Mouse (Mus musculus): ENCODE measurements around the gene Riox2. TPM values are rescaled to one million over a fixed set of nuclear protein-coding genes. Genes with fewer than 3 reads are reported as not detected.
"Not testable (repeated sequence)": the region's sequence is repeated elsewhere in the genome, so short reads cannot be mapped to it uniquely, and the experiment has no call there.

Gene Riox2
- total RNA-seq (2021): 10 to 100 TPM; 15.9 to 16.0 TPM

- DNase-seq: peak; percentile 83
- intact Hi-C loops (cut with DNase I): no loop called here
Measured at GRCm38 (mm10) chr16:59471637-59472278, at the start of gene Riox2. Gene Riox2 (plus strand): TSS chr16:59471775.

GRCm38 (mm10) chr16:59427960-59428359 lies 43.6 kb upstream of the Riox2 start:
- intact Hi-C loops (cut with DNase I): no loop called here
- no peak for DNase-seq

- intact Hi-C loops (cut with DNase I): no loop called here
- DNase-seq: no peak
Measured at GRCm38 (mm10) chr16:59433181-59433580, 38.4 kb upstream of the Riox2 start.

- DNase-seq: no peak
- intact Hi-C loops (cut with DNase I): no loop called here
Measured at GRCm38 (mm10) chr16:59444880-59445559, 26.6 kb upstream of the Riox2 start.

DNA sequence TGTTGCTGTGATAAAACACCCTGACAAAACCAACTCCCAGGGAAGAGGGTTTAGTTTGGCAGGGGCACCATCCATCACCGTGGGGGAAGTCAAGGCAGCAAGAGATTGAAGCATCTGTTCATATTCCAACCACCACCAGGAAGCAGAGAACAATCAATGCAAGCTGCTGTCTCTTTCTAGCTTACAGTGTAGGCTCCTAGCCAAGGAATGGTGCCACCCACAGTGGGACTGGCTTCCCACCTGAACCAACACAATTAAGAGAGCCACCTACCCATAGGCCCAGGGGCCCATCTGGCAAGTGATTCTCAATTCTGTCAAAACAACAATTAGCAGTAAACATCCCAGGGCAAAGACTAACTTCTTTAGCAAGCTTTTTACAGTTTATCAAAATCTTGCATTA lies 23.4 kb upstream of the Riox2 start:
- DNase-seq: peak; percentile 4
- intact Hi-C loops (cut with DNase I): no loop called here

- intact Hi-C loops (cut with DNase I): no loop called here
- DNase-seq: no peak
Measured at GRCm38 (mm10) chr16:59449092-59449491, 22.5 kb upstream of the Riox2 start.

DNA sequence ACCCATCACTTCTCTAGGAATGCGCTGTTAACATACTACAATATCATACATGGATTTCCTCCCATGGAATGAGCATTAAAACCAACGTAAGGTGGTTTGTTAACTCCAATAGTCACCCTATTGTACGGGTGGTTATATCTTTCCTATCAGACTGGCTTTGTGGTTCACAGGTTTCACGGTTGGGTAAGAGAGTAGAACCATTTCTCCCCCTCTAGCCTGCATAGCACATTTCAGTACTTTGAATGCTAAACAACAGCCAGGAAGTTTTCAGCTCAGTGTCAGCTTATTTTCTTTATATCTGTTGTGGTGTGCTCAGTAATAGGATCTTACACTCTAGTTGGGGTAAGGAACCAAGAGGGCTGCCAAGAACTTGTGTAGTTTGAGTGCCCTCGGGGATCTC lies 19.8 kb upstream of the Riox2 start:
- intact Hi-C loops (cut with DNase I): no loop called here
- no peak for DNase-seq

DNA sequence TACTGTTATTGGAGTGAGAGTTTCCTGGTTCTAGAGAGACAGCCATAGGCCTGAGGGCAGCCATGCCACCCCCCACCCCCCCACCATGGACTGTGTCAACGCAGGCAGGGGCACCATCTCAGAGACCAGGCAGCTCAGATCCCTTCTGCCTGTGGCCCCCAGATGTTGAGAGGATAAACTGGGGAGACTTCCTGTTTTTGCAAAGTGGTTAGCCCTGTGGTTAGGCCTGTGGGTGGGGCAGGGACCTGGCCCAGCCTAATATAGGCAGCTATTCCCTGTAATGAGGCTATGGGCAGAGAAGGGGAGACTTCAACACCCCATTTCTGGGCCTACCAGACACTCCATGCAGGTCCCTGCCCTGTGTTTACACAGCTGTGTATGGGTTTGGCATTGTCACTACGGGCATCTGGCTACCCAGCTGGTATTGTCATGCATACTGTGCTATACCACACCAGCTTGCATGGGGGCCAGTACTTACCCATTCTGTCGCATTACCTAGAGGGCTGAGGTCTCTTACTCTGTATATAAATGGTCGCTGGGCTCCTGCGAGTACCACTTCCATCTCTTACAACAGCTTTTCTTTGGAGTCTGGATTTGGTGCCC lies 12.2 kb upstream of the Riox2 start:
- DNase-seq; intact Hi-C loops (cut with DNase I): not testable (repeated sequence)

DNA sequence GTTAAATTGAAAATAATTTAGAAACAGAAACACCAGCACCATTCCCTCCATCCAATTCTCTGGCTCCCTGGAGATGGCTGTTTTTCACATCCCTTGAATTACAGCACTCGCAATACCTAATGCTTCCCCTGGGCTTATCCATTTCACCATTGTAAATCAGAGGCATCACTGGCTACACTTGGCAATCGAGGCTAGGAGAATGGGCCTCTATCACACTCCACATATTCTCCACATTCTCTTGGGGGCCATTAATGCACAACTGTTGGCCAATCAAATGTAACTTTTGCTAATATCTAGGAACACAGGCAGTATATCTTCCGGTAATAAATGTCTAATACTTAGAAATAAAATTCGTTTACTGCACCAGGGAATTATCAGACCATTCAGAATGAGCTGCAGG lies 8.0 kb upstream of the Riox2 start:
- DNase-seq: no peak
- intact Hi-C loops (cut with DNase I): no loop called here

GRCm38 (mm10) chr16:59463973-59464372 lies 7.6 kb upstream of the Riox2 start:
- no peak for DNase-seq
- intact Hi-C loops (cut with DNase I): no loop called here

DNA sequence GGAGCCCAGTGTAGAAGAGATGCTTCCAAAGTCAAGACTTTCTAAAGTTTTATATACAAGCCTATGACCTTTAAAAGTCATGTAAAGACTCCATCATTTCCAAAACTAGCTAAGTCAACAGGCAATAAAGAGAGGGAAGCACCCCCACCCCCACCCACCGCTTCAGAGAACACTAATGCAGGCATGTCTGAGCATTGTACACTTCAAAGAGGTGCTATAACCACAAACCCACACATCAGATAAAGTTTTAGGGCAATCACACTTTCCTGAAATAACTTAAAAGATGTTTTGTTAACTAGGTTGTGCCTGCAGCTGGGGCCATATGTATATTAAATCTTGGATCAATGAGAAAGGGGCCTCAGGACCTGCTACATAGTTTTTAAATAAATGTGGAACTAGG lies 1.7 kb upstream of the Riox2 start:
- no peak for DNase-seq
- intact Hi-C loops (cut with DNase I): no loop called here

DNA sequence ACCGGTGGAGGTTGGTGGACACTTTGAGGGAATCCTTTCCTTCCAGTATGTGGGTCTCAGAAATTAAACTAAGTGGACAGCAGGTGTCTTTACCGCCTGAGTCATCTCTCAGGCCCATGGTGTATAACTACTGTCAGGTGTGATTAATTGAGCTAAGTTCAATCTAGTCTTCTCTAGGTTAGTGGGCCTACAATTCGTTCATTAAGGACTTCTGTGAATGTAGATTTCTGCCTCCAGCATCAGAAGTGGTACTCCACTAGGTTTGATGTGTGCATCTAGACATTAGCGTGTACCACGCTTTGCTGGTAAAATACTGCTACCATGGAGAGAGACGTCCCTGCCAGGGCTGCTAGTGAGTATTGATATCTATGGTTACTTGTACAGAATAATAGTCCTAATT lies 971 bp downstream of the Riox2 start:
- intact Hi-C loops (cut with DNase I): no loop called here
- no peak for DNase-seq

DNA sequence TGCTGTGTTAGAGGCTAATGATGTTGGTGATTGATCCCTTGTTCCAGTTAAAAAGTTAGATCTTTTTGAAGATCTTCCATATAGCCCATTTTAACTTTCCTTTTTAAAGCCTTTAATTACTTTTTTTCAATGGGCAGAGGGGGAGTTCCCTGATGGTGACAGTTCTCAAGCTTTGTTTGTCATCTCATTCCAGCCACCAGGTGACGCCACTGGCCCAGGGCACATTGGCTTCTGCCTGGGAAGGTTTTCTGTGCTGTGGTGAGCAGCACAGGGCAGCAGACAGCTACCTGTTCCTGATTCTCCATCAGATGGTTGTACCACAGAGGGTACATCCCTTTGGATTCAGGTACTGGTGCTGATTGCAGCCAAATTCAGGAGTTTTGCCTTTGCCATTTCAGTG lies 3.2 kb downstream of the Riox2 start:
- intact Hi-C loops (cut with DNase I): loop anchor here (2.0 kb wide), 1 partner anchor 142 kb away; no protein-coding TSS in a partner anchor
- DNase-seq: peak; percentile 71

DNA sequence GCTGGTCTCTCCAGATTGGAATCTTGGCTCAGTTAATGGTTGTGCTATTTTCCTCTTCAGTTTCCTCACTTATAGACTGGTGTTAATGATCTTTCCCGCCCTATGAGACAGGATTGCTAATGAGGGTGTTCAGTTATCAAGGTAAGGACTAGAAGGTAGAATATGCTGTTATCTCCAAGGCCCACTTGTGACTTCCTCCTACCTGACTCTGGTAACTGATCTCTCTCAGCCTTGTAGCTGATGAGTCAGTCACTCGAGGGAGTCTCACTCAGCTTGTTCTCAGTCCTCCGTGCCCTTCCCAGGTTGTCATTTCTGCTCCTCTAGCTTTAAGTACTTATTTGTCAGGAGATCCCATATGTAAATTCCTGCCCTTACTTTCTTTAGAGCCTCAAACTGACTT lies 6.4 kb downstream of the Riox2 start:
- intact Hi-C loops (cut with DNase I): no loop called here
- DNase-seq: no peak

- DNase-seq: no peak
- intact Hi-C loops (cut with DNase I): no loop called here
Measured at GRCm38 (mm10) chr16:59487239-59487638, 15.7 kb downstream of the Riox2 start.

DNA sequence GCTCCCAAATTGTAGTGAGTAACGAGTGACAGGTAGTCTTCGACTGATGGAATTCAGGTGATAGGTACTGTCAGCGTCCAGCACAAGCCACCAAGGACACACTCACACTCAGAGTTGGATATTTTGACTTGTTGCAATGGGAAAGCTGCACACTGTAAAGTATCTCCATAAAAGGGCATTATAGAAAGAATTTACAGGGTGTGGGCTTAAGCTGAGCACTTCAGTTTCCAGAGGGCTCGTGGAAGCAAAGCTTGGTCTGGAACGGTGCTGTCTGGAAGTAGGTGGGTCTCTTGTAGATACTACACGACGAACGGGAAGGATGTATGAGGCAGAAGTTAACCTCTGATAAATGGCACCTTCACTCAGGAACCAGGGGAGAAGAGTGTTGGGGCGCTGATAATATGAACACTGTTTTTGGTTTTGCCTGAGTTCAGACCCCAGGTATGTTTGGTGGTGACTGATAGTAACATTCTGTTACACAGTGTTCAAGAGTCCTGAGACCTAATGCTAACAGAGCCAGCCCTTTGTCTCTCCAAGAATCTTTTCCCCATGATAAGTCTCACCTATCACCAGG lies 16.5 kb downstream of the Riox2 start:
- intact Hi-C loops (cut with DNase I): no loop called here
- no peak for DNase-seq

DNA sequence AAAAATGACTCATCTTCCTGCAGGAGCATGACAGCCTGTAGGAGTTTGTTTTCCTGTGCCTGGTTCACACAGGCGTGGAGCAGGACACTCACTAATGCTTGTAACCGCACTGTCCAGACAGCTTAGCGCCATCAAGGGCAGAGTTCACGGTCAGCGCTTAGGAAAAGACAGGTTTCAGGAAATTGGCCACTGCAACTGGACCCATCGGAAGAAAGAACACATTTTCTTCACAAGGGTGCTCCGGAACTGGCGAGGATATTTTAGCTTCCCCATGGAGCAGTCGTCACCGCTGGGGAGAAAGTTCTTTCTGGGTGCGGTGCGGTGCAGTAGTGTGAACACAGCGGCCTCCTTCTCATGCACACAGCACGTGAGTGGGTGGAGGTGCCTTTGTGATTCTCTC lies 21.6 kb downstream of the Riox2 start:
- intact Hi-C loops (cut with DNase I): no loop called here
- no peak for DNase-seq

DNA sequence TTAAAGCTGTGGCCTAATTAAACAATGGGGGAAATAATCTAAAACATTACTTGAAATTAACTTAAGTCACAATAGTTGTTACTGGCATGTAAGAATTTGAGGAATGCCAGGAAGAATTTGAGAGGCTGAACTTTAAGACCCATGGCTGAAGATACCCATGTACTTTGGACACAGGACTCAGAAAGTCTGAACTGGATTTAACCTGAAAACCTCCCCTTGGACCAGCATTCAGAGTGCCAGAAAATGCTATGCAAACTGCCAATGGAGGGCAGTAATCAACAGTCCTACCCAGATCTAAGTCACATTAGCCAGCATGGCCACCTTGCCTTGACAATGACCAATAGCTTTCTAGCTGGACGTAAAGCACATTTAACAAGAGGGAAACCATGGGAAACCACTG lies 26.4 kb downstream of the Riox2 start:
- DNase-seq: no peak
- intact Hi-C loops (cut with DNase I): no loop called here

GRCm38 (mm10) chr16:59499180-59499579 lies 27.6 kb downstream of the Riox2 start:
- intact Hi-C loops (cut with DNase I): no loop called here
- DNase-seq: no peak

DNA sequence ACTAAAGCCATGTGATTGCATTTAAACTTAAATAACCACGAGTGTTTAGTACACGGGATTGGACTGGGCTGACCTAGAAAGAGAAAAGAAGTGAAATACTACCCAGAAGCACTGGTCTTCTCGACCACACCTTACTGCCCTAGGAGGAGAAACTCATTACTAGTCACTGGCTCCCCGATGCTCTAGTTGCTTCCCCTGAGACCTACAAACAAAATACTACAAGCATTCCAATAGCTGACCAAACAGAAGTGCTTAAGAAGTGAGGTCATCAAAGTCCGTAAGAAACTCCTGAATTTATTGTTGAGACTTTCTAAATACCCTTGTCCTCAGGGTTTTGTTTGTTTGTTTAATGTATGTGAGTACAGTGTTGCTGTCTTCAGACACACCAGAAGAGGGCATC lies 38.3 kb downstream of the Riox2 start:
- intact Hi-C loops (cut with DNase I): no loop called here
- no peak for DNase-seq

DNA sequence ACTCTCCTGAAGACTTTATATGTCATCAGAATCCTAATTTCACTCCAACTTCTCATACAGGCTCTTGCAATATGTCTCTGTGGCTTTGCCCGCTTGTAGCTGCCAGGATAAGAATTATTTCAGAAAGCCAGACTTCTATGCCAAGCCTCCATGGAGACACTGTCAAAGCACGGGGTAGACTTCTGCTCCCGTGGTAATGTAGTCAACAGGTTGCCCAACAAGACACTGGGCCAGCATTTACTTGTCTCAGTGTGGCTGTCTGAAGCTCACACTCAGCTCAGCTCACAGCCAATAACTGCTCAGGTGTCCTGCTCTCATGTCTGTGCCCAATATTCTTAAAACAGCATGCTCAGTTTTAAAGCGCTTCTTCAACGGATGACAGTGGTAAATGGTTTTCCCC lies 43.6 kb downstream of the Riox2 start:
- intact Hi-C loops (cut with DNase I): no loop called here
- no peak for DNase-seq

GRCm38 (mm10) chr16:59516965-59517364 lies 45.4 kb downstream of the Riox2 start:
- intact Hi-C loops (cut with DNase I): no loop called here
- DNase-seq: no peak
